Mouse (Mus musculus): ENCODE results near the gene Gpr37.

GRCm38 (mm10) chr6:25710601-25711000 lies 20.1 kb upstream of the Gpr37 start:
- TF ChIP-seq CTCF (IDR thresholded peaks at IDR 0.05; ENCODE audit: low read depth, low read length) (no peak), POLR2A (IDR thresholded peaks at IDR 0.05; ENCODE audit: extremely low read depth, insufficient read depth, low read length) (no peak)

Measured in liver, adult 2 months (tissue).